Mouse (Mus musculus) heart, embryonic 14.5 days (tissue): ENCODE results near the gene Kansl1. TPM values are rescaled to one million over a fixed set of nuclear protein-coding genes. Genes with fewer than 3 reads are reported as not detected.

ENCODE experiments used
- ATAC-seq: fragments of 200-750 bp; cut with Nextera tagmentation; 2 replicates; pipeline ENCODE4 v1.8.0; 2017; ENCODE audit warnings: low read depth, moderate TSS enrichment; ENCODE audit not compliant: insufficient number of reproducible peaks, insufficient read depth, low FRiP score
- H3K27ac ChIP-seq, 2 experiments: fragments of 200-500 bp in 1 of 2; fragments of 300-500 bp in 1 of 2; sonication (generic) in 1 of 2; replicated peaks in 1 of 2; 2 replicates each; pipeline ENCODE4 v1.5.1; 2012 to 2014; ENCODE audit warnings: low read depth in 2 of 2, low read length in 2 of 2, control low read depth in 1 of 2, mild to moderate bottlenecking in 1 of 2, mixed read lengths in 1 of 2; ENCODE audit not compliant: control insufficient read depth in 1 of 2, insufficient read depth in 1 of 2
- H3K27me3 ChIP-seq: fragments of 300-500 bp; sonication (generic); 2 replicates; pipeline ENCODE4 v1.6.1; 2014; ENCODE audit warnings: mild to moderate bottlenecking, low read length, control low read depth; ENCODE audit not compliant: control insufficient read depth, insufficient read depth
- H3K36me3 ChIP-seq: fragments of 300-500 bp; sonication (generic); 2 replicates; pipeline ENCODE4 v1.6.1; 2014; ENCODE audit warnings: mild to moderate bottlenecking, control low read depth, low read length, mixed read lengths; ENCODE audit not compliant: control insufficient read depth, insufficient read depth
- H3K4me1 ChIP-seq, 2 experiments: fragments of 200-500 bp in 1 of 2; fragments of 300-500 bp in 1 of 2; sonication (generic) in 1 of 2; 2 replicates each; pipeline ENCODE4 v1.6.1; 2012 to 2014; ENCODE audit warnings: low read length in 2 of 2, control low read depth in 1 of 2, mixed read lengths in 1 of 2; ENCODE audit not compliant: control insufficient read depth in 2 of 2, insufficient read depth in 2 of 2
- H3K4me2 ChIP-seq: fragments of 300-500 bp; sonication (generic); 2 replicates; pipeline ENCODE4 v1.6.1; 2014; ENCODE audit warnings: mild to moderate bottlenecking, low read length
- H3K4me3 ChIP-seq, 2 experiments: fragments of 200-500 bp in 1 of 2; fragments of 300-500 bp in 1 of 2; sonication (generic) in 1 of 2; 2 replicates each; pipeline ENCODE4 v1.5.1; 2012 to 2014; ENCODE audit warnings: low read length in 2 of 2, mild to moderate bottlenecking in 2 of 2, control low read depth in 1 of 2, low read depth in 1 of 2, moderate library complexity in 1 of 2; ENCODE audit not compliant: control insufficient read depth in 1 of 2, insufficient read depth in 1 of 2
- H3K9ac ChIP-seq: fragments of 300-500 bp; sonication (generic); 2 replicates; pipeline ENCODE4 v1.6.1; 2014; ENCODE audit warnings: mild to moderate bottlenecking, low read length
- H3K9me3 ChIP-seq: fragments of 300-500 bp; sonication (generic); 2 replicates; pipeline ENCODE4 v1.6.1; 2016; ENCODE audit warnings: low read length, control low read depth; ENCODE audit not compliant: control insufficient read depth
- WGBS: fragments of 180-500 bp; shearing (Covaris S2); extraction: QIAGEN DNeasy Blood & Tissue Kit; methylation state at CpG from one replicate; pipeline ENCODE4 v1.1.7; 2014; 5-methylcytosine and 5-hydroxymethylcytosine counted together
- polyA plus RNA-seq: library from polyadenylated mRNA; unstranded; fragments of >200 nt; fragmentation: Nextera tagmentation; extraction: Ambion mirVana; gene quantifications from 2 replicates; pipeline ENCODE4 v1.2.1, GENCODE M21; 2014

Kansl1 gene
- polyA plus RNA-seq, 1 experiment from 2014 or later, result 16.5 TPM

DNA sequence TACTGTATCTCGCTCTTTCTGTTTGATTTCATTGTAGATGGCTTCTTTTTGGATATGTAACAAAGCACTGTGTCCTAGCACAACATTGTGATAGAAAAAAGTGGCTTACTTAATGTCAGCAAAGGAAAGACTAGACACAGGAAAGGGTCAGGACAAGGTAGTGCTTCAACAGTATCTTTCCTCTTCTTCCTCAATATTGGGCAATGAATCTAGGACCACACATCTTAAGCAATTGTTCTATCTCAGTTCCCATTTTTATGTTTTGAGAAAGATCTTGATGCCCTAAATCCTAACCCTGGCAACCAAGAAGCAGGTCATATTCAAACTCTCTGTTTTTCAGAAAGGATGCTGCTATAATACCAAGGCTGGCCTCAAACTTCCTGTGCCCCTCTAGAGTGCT lies 81.4 kb downstream of the Kansl1 start:
- Histone ChIP-seq H3K4me3 (no peak overlapping the region), H3K9me3 (no peaks in the 10 kb centered on the region), H3K27me3 (no peaks in the 10 kb centered on the region), H3K9ac (no peak overlapping the region), H3K27ac (no peak overlapping the region), H3K4me1 (0 out of 4 replicates have a peak, but pooled peaks cover 0 to 3% of the 10 kb centered on the region in 2 experiments), H3K36me3 (no peaks in the 10 kb centered on the region; the same call in 1 of the 2 replicates), H3K4me2 (no peak overlapping the region)
- no peak for ATAC-seq
- WGBS, result 89% methylated on average over 1 of the region's 1 CpGs

DNA sequence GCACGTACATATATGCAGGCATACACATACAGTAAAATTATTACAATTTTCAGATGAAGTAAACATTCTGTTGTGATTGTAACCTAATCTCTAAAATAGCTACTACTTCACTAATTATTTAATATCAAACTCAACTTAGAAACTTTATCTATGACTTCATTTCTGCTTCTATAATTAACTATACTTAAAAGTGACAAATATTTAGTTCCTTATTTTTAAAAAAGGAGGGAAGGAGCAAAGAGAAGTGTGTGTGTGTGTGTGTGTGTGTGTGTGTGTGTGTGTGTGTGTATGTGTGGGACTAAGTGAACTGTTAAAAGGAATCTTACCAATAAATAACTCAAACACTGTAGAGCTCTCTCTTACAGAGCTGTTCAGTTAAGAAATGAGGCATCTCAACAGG lies 82.1 kb downstream of the Kansl1 start:
- WGBS, result 96% methylated on average over 1 of the region's 1 CpGs
- no peaks in the 10 kb centered on the region for H3K36me3 ChIP-seq
- H3K4me3 ChIP-seq, result no peak overlapping the region
- no peak overlapping the region for H3K4me2 ChIP-seq
- H3K9ac ChIP-seq, result no peak overlapping the region
- no peak for ATAC-seq
- no peak overlapping the region for H3K27ac ChIP-seq
- 0 out of 4 replicates have a peak, but pooled peaks cover 0 to 3% of the 10 kb centered on the region in 2 experiments for H3K4me1 ChIP-seq
- H3K27me3 ChIP-seq, result no peaks in the 10 kb centered on the region
- H3K9me3 ChIP-seq, result no peaks in the 10 kb centered on the region

DNA sequence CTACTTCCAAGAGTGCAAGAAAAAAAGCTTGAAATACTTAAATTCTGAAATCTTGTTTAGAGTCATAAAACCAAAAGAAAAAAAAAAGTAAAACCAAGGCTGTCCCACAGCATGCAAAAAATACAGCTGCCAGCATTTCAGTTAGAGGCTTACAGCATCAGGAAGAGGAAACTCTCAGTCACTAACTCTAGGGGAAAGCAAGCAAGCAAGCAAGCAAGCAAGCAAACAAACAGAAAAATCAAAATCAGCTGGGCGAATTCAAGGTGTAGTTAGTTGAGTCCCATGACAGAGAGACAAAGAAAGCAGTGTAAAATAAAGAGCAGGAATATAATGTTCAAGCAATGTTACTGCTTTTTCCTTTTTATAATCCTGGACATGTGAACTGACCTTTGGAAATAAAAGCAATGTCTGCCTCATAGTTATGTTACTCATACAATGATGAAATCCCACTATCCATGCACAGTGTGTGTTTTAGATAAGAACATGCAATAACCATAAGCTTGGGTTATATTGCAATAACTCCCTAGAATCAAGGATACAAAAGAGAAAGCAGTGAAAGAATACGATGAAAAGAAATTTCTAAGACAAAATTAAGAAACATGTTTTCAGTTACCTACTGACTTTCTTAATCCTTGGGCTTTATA lies 85.4 kb downstream of the Kansl1 start:
- Histone ChIP-seq H3K27me3 (no peaks in the 10 kb centered on the region), H3K4me3 (no peak overlapping the region), H3K9me3 (no peaks in the 10 kb centered on the region), H3K4me2 (no peak overlapping the region), H3K36me3 (peaks cover 6% of the 10 kb centered on the region; the same call in 1 of the 2 replicates), H3K27ac (no peak overlapping the region), H3K9ac (no peak overlapping the region), H3K4me1 (0 out of 4 replicates have a peak, but pooled peaks cover 0 to 3% of the 10 kb centered on the region in 2 experiments)
- WGBS, result 90% methylated on average over 2 of the region's 2 CpGs
- ATAC-seq, result no peak

DNA sequence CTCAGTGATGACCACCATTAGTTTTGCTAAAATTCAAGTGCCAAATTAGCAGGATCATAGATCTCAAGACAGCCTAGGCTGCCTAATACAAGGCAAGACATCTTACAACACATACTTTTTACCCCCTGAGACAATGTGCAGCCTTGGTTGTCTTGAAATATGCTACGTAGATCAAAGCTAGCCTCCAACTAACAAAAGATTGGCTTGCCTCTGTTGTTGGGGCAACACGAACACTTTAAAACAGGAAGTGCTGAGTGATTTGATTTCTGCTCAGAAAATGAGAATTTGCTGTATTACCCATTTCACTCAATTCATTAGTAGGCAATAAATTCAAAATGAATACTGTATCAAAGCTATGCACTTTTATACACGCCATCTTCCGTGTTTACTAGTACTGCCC lies 86.8 kb downstream of the Kansl1 start:
- Histone ChIP-seq H3K4me1 (no peaks in the 10 kb centered on the region), H3K27me3 (no peaks in the 10 kb centered on the region), H3K4me2 (no peak overlapping the region), H3K4me3 (no peak overlapping the region), H3K9ac (no peak overlapping the region), H3K9me3 (no peaks in the 10 kb centered on the region), H3K36me3 (peaks cover 17% of the 10 kb centered on the region), H3K27ac (no peak overlapping the region)
- 84% methylated on average over 4 of the region's 4 CpGs for WGBS
- ATAC-seq, result no peak

DNA sequence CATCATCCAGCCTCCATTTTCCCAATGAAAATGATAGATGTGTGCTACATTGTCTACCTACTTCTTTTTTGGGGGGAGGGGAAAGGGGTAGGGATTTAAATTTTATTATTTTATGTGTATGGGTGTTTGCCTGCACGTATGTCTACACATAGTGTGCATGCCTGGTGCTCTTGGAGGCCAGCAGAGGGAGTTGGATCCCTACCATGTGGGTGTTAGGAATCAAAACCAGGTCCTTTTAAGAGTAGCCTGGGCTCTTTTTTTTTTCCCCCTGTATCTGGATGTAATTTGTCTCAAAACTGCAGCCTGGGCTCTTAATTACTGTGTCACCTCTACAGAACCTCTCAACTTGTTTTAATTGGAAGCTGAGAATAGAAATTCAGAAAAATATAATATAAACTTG lies 89.0 kb downstream of the Kansl1 start:
- no peak overlapping the region for H3K27ac ChIP-seq
- H3K9ac ChIP-seq, result no peak overlapping the region
- H3K27me3 ChIP-seq, result no peaks in the 10 kb centered on the region
- H3K4me2 ChIP-seq, result no peak overlapping the region
- H3K4me1 ChIP-seq, result no peaks in the 10 kb centered on the region
- no peak for ATAC-seq
- H3K9me3 ChIP-seq, result no peaks in the 10 kb centered on the region
- 74% methylated on average over 1 of the region's 1 CpGs for WGBS
- H3K4me3 ChIP-seq, result no peak overlapping the region
- H3K36me3 ChIP-seq, result peaks cover 22% of the 10 kb centered on the region

DNA sequence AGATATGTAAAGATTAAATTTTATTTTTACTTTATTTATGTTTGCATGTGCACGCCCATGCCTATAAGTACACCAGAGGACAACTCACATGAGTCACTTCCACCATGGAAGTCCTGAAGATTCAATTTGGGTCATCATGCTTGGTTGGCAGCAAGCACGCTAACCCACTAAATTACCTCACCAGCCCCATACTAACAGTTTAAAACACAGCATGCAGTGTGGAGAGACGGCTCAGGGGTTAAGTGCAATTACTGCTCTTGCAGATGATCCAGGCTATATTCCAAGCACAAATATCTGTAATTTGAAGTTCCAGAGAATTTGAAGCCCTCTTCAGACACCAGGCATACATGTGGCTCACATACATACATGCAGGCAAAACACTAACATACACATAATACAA lies 92.4 kb downstream of the Kansl1 start:
- Histone ChIP-seq H3K9me3 (no peaks in the 10 kb centered on the region), H3K9ac (no peak overlapping the region), H3K27me3 (no peaks in the 10 kb centered on the region), H3K27ac (no peak overlapping the region), H3K4me1 (no peaks in the 10 kb centered on the region), H3K4me3 (no peak overlapping the region), H3K36me3 (peaks cover 29% of the 10 kb centered on the region), H3K4me2 (no peak overlapping the region)
- ATAC-seq, result no peak
- 92% methylated on average over 3 of the region's 3 CpGs for WGBS

DNA sequence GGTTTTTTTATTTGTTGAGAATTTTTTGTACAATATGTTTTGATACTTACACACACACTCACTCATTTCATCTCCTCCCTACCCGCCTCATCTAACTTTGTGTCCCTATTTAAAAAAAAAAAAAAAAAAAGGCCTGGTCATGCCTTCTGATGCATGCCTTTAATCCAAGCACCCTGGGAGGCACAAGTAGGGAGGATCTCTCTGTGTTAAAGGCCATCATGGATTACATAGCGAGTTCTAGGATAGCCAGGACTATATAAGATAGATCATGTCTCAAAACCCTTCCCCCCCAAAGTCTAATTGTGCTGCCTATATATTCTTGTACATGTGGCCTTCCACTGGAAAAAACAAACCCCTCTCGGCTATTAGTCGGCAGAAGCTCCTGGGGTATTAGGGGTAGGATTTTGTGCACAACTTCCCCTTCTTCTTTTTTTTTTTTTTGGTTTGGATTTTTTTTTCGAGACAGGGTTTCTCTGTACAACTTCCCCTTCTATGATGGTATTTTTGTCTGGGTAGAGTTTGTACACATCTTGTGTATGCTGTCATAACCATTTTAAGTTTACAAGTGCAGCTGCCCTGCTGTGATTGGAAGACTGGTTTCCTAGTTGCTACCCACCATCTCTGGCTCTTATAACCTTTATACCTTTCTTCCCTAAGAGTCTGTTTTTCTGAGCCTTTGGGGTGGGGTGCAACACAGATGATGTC lies 101.0 kb downstream of the Kansl1 start:
- WGBS, result 90% methylated on average over 5 of the region's 5 CpGs
- ATAC-seq, result no peak
- Histone ChIP-seq H3K36me3 (peaks cover 39% of the 10 kb centered on the region), H3K27ac (no peak overlapping the region), H3K4me2 (no peak overlapping the region), H3K9ac (no peak overlapping the region), H3K4me1 (peaks cover 0 to 7% of the 10 kb centered on the region in 2 experiments; a peak in 2 of 4 replicates), H3K9me3 (no peaks in the 10 kb centered on the region), H3K27me3 (no peaks in the 10 kb centered on the region), H3K4me3 (no peak overlapping the region)
